Mouse (Mus musculus) hindbrain, embryonic 14.5 days (tissue): ENCODE results near the gene Hoxd3. TPM values are rescaled to one million over a fixed set of nuclear protein-coding genes. Genes with fewer than 3 reads are reported as not detected.

Experiments used
- ATAC-seq: fragments of 200-750 bp; cut with Nextera tagmentation; 2 replicates; pipeline ENCODE4 v1.8.0; 2017; ENCODE audit warnings: moderate number of reproducible peaks, mild to moderate bottlenecking, moderate TSS enrichment, moderate library complexity; ENCODE audit not compliant: low FRiP score
- DNase-seq: peaks from one replicate; pipeline ENCODE4 v3.0.0-alpha.2; 2015; ENCODE audit warnings: low spot score
- H3K27ac ChIP-seq: fragments of 300-500 bp; sonication (generic); 2 replicates; pipeline ENCODE4 v1.5.1; 2014; ENCODE audit warnings: mild to moderate bottlenecking, moderate library complexity
- H3K27me3 ChIP-seq: fragments of 300-500 bp; sonication (generic); 2 replicates; pipeline ENCODE4 v1.6.1; 2014; ENCODE audit warnings: mild to moderate bottlenecking, low read length, mixed read lengths; ENCODE audit not compliant: control insufficient read depth, insufficient read depth
- H3K36me3 ChIP-seq: fragments of 300-500 bp; sonication (generic); replicated peaks from 2 replicates; pipeline ENCODE4 v1.6.1; 2014; ENCODE audit not compliant: control insufficient read depth, insufficient read depth
- H3K4me1 ChIP-seq: fragments of 300-500 bp; sonication (generic); replicated peaks from 2 replicates; pipeline ENCODE4 v1.6.1; 2014; ENCODE audit warnings: antibody characterized with exemption, low read length, mixed read lengths; ENCODE audit not compliant: control insufficient read depth, insufficient read depth
- H3K4me2 ChIP-seq: fragments of 300-500 bp; sonication (generic); replicated peaks from 2 replicates; pipeline ENCODE4 v1.6.1; 2014; ENCODE audit warnings: mild to moderate bottlenecking, moderate library complexity
- H3K4me3 ChIP-seq: fragments of 300-500 bp; sonication (generic); replicated peaks from 2 replicates; pipeline ENCODE4 v1.5.1; 2014; ENCODE audit warnings: mild to moderate bottlenecking, low read length
- H3K9ac ChIP-seq: fragments of 300-500 bp; sonication (generic); 2 replicates; pipeline ENCODE4 v1.6.1; 2014
- H3K9me3 ChIP-seq: fragments of 300-500 bp; sonication (generic); 2 replicates; pipeline ENCODE4 v1.6.1; 2016; ENCODE audit warnings: low read length; ENCODE audit not compliant: control insufficient read depth
- WGBS: fragments of 180-500 bp; shearing (Covaris S2); extraction: QIAGEN DNeasy Blood & Tissue Kit; methylation state at CpG from one replicate; pipeline ENCODE4 v1.1.7; 2014; 5-methylcytosine and 5-hydroxymethylcytosine counted together
- polyA plus RNA-seq: library from polyadenylated mRNA; unstranded; fragments of >200 nt; fragmentation: Nextera tagmentation; extraction: Ambion mirVana; gene quantifications from 2 replicates; pipeline ENCODE4 v1.2.1, GENCODE M21; 2014

The Hoxd3 gene
- polyA plus RNA-seq, 1 experiment from 2014 or later = 55.1 TPM

DNA sequence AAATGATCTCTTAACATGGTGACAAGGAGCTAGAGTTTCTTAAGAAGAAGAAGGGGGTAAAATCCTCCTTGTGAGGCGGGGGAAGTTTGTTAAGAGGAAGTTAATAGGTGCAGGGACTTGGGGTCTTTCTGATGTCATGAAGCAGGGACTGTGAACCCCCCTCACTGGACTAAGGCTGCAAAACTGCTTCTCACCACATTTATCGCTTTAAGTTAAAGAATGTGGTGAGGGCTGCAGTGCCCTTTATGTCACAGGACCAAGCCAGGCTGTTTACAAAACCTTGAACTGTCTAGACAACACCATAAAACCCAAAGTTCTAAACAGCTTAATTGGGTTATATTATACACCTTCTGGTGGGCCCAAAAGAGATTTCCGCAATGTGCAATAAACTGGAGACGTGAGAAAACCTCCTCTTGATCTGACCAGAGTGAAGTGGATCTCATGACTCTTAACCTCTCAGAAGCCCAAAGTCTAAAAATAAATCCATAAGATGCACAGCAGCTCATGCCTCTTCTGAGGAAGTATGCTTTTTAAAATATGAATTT is 26.6 kb upstream of the Hoxd3 start:
- no peaks in the 10 kb centered on the region for H3K9me3 ChIP-seq
- ATAC-seq = no peak
- no peaks in the 10 kb centered on the region for H3K4me1 ChIP-seq
- DNase-seq = no peak
- H3K27ac ChIP-seq = no peak overlapping the region
- 14% methylated on average over 4 of the region's 4 CpGs for WGBS
- H3K4me2 ChIP-seq = no peak overlapping the region
- no peak overlapping the region for H3K4me3 ChIP-seq
- no peak overlapping the region for H3K9ac ChIP-seq
- peaks cover 99% of the 10 kb centered on the region for H3K27me3 ChIP-seq
- H3K36me3 ChIP-seq = no peaks in the 10 kb centered on the region

DNA sequence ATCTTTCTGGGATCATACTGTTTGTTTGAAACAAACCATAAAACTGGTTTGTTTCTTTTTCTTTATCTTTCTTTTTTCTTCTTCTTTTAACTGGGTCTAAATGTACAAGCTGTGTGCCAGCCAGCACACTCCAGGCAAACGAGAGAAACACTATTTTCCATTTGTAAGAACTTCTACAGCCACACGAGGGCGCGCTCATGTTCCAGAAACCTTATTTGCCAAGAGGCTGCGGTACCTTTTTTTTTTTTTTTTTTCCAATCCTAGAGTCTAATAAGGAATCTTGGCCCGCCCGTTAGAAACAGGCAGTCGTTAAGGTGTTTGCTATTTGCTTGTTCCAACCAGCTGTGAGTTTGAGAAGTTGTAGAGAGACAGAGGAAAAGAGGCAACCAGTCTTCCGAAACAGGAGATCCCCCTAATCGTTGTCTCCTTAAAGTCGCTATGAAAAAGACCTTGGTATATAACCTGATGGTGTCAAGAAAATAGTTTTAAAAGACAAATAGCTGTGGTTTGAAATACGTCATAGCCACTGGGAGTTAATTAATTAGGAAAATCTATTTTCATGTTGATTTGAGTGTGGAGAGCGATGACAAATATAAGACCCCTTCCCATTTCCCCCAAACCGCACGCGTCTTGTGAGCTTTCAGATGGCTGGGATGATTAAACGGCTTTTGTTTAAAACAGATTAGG is 25.3 kb upstream of the Hoxd3 start:
- 5% methylated on average over 17 of the region's 17 CpGs for WGBS
- Histone ChIP-seq H3K9me3 (peaks cover 1% of the 10 kb centered on the region; the same call in 1 of the 2 replicates), H3K27ac (no peak overlapping the region), H3K9ac (no peak overlapping the region), H3K4me1 (0 out of 2 replicates have a peak, but pooled peaks cover under 1% of the 10 kb centered on the region), H3K4me3 (no peak overlapping the region), H3K27me3 (peaks cover 98% of the 10 kb centered on the region), H3K4me2 (no peak overlapping the region), H3K36me3 (no peaks in the 10 kb centered on the region)
- ATAC-seq (no peak), DNase-seq (peak; percentile 74)

DNA sequence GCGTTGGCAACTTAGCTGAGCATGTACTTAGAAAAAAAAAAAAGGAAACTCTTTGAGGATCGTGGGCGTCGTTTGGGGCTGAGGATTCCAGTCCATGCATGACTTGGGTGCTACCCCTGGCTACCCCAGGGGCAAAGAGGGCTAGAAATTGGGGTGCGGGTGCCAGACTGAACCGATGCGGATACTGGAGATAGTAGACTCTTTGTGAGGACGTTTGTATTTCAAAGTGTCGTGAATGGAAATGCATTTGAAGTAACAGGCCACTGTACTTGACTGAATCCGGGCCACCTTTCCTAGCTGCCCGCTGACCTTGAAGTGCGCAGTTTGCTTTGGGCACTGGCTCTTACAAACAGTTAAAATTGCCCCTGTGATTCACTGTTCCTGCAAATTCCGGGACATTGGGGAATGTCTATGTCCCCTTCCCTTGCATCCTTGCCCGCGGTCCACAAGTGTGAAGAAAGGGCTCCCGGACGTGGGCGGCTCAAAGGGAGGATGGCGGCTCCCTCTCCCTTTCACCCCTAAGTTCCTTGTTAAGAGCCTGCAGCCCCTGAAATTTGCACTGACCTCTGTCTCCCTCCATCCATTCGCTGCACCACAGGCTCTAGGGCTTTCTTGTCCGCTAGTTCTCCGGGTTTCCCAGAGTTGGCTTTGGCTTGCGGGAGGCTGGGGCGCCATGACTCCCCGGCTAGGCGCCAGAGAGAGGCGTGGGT is 24.6 kb upstream of the Hoxd3 start:
- 0 out of 2 replicates have a peak, but pooled peaks cover 5% of the 10 kb centered on the region for H3K4me1 ChIP-seq
- no peak overlapping the region for H3K9ac ChIP-seq
- DNase-seq (no peak), ATAC-seq (no peak)
- H3K36me3 ChIP-seq = no peaks in the 10 kb centered on the region
- WGBS = 2% methylated on average over 27 of the region's 27 CpGs
- peaks cover 98% of the 10 kb centered on the region for H3K27me3 ChIP-seq
- no peak overlapping the region for H3K4me2 ChIP-seq
- H3K27ac ChIP-seq = no peak overlapping the region
- H3K4me3 ChIP-seq = no peak overlapping the region
- H3K9me3 ChIP-seq = peaks cover 3% of the 10 kb centered on the region; the same call in 1 of the 2 replicates

DNA sequence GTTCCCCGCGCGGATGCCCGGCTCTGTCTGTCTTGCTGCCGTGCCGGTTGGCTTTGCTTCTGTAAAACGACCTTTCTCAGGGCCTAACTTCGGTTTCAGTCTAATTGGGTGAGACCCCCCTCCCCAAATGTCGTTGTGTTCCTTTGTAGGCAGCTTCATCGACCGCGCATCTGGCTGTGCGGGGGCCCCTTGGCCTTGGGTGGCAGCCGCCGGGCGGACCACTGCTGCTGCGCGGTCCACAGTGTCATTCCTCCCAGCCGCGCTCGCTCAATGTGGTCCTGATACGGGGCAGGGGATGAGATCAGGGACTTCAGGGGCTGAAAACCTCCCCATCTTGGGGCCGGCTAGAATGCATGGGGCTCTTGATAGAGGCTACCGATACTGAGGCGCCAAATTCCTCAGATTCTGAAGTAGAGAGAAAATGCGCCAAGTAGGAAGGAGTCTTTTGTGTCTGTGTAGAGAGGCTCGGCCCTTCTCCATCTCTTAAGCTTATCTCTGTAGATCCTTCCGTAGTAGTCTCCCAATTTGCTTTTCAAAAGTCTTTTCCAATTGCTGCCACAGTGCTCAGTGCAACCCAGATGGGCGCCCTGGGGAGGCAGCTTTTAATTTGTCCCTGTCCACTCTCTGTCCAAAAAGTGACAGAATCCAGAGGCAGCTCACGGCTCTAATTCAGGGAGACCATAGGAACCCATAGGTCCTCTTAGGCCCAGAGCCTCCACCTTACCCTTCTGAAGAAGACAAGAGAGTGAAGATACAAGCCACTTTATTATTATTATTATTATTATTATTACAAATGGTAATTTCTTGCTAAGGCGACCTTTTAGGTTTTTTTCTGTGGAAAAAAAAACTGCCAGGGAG is 23.8 kb upstream of the Hoxd3 start:
- Histone ChIP-seq H3K36me3 (no peaks in the 10 kb centered on the region), H3K4me2 (no peak overlapping the region), H3K9me3 (peaks cover 3% of the 10 kb centered on the region; the same call in 1 of the 2 replicates), H3K27ac (no peak overlapping the region), H3K27me3 (peaks cover 99% of the 10 kb centered on the region), H3K9ac (no peak overlapping the region), H3K4me1 (0 out of 2 replicates have a peak, but pooled peaks cover 5% of the 10 kb centered on the region), H3K4me3 (no peak overlapping the region)
- WGBS = under 1% methylated on average over 31 of the region's 31 CpGs
- no peak for ATAC-seq
- DNase-seq = no peak

DNA sequence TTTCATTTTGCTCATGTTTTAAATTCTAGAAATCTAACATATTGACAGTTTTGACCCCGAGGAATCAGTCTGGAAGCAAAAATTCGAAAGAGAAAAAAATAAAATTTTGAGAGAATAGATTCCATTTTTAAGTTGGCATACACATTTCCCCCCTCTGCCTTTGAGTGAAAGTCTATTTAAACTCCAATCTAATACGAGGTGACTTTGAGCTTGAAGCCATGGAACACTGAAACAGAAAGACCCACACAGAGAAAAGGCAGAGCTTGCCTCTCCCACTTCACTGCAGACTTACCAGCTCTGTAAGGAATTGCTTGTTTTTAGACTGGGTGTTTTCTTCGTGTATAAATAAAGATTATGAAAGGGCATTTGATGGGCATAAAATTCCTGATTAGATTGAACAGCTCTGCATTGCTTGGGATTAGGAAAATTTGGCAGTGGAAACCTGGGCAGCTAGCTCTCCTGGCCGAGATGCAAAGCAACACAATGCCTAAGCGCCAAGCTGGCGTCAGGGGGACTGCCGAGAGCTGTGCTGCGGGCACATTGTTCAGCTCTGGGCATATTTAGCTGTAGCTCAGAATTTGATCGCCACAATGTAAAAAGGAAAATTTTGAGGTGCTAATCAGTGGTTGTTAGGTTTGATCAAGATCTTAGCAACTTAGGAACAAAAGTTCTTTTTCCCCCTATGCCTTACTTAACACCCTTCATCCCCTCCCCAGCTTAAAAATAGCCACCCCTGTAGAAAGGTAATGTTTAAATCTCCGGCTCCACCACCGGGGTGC is 22.7 kb upstream of the Hoxd3 start:
- no peak for DNase-seq
- WGBS = 3% methylated on average over 12 of the region's 12 CpGs
- Histone ChIP-seq H3K9me3 (peaks cover 3% of the 10 kb centered on the region; the same call in 1 of the 2 replicates), H3K4me1 (0 out of 2 replicates have a peak, but pooled peaks cover 5% of the 10 kb centered on the region), H3K9ac (no peak overlapping the region), H3K27ac (no peak overlapping the region), H3K4me3 (no peak overlapping the region), H3K4me2 (no peak overlapping the region), H3K27me3 (peaks cover 99% of the 10 kb centered on the region), H3K36me3 (no peaks in the 10 kb centered on the region)
- no peak for ATAC-seq

DNA sequence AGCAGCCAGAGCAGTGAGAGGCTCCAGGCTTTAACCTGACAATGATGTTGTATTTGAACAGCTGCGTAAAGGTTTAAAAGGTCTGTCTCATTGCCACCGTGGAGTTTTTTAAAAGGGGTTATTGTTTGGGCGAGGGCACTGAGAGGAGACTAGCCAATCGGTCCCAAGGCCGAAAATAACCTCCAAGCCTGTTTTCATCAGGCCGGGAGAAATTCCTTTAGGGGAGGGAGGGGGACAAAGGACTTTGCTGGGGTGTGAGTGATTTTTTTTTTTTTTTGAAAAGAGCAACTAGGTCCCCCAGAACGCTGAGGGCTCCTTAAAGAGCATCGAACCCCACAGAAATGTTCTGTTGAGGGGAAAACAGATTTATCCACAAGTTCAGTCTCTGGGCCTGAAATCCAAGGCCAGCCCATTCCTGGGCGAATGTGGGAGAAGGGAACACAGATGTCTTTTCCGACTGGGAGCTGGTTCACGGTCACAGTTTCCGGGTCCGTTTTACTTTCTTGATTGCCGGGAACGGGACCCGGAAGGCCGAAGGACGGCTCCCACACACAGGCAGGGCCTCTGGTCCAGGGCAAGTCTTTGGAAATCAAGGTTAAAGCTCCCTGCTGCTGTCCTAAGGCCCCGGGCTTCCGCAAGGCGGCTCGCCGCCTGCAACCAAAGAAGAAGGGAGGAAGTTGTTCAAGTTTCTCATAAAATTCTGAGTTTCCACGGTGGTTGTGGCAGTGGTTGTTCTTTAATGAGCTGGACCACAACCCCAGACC is 22.0 kb upstream of the Hoxd3 start:
- peaks cover 3% of the 10 kb centered on the region; the same call in 1 of the 2 replicates for H3K9me3 ChIP-seq
- H3K4me2 ChIP-seq = no peak overlapping the region
- H3K4me3 ChIP-seq = no peak overlapping the region
- ATAC-seq = no peak
- WGBS = under 1% methylated on average over 24 of the region's 24 CpGs
- H3K36me3 ChIP-seq = no peaks in the 10 kb centered on the region
- no peak overlapping the region for H3K27ac ChIP-seq
- DNase-seq = no peak
- H3K9ac ChIP-seq = no peak overlapping the region
- H3K4me1 ChIP-seq = 0 out of 2 replicates have a peak, but pooled peaks cover 5% of the 10 kb centered on the region
- peaks cover 99% of the 10 kb centered on the region for H3K27me3 ChIP-seq

DNA sequence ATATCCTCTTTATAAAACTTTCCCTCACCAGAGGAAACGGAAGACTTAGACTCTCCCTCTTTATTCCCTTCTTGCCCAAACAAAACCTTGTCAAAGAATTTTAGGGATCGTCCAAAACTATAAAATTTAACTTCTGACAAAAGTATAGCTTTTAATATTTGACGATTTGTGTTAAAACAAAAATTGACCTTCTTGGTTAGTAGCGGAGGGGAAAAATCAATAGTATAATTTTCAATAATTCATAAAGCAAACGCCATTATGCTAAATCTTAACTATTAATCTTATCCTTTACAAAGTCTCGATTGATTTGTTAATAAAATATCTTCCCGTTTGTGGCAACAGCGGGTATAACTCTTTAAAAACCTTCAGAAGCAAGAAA is 21.4 kb upstream of the Hoxd3 start:
- no peak overlapping the region for H3K27ac ChIP-seq
- WGBS = 8% methylated on average over 8 of the region's 8 CpGs
- no peak overlapping the region for H3K4me2 ChIP-seq
- H3K36me3 ChIP-seq = no peaks in the 10 kb centered on the region
- H3K9me3 ChIP-seq = peaks cover 3% of the 10 kb centered on the region; the same call in 1 of the 2 replicates
- H3K9ac ChIP-seq = no peak overlapping the region
- H3K4me1 ChIP-seq = 0 out of 2 replicates have a peak, but pooled peaks cover 5% of the 10 kb centered on the region
- H3K27me3 ChIP-seq = peaks cover 99% of the 10 kb centered on the region
- ATAC-seq (no peak), DNase-seq (no peak)
- no peak overlapping the region for H3K4me3 ChIP-seq
